ENCODE assay signal across 24 mouse cellular contexts in genomic region chr8:128223092-128223491, GRCm38 (mm10).
DNase-seq lines count a peak whose midpoint lies in the region; ATAC-seq lines count a peak whose summit lies in the region.
"Had no signal": no experiment of that assay in that cellular context is flagged by ENCODE, and none has a peak within 500 bp of the region (broad histone marks: within the 10 kb centered on the region; RNA-seq: fewer than 3 reads in every experiment).

No protein-coding gene starts in this region.

- intact Hi-C loops in left cerebral cortex, postnatal 14 days (cut with DNase I) = no loop called here

- no peak overlapping the region for H3K4me3 ChIP-seq in heart, embryonic 16.5 days (ENCODE audit: low read length)
- H3K4me3 ChIP-seq in heart, embryonic 12.5 days = no peak overlapping the region
- H3K4me3 ChIP-seq: embryonic facial prominence, embryonic 13.5 days; heart, adult 2 months; limb, embryonic 15.5 days; megakaryocyte, embryonic 14.5 days had no signal

- H3K9ac ChIP-seq in heart, embryonic 16.5 days (ENCODE audit: low read length) = no peak overlapping the region
- no peak overlapping the region for H3K9ac ChIP-seq in heart, embryonic 12.5 days
- H3K9ac ChIP-seq: embryonic facial prominence, embryonic 13.5 days; forebrain, postnatal 0 days; hindbrain, embryonic 14.5 days; limb, embryonic 15.5 days had no signal

- peak overlapping the region; percentile 75 for H3K27ac ChIP-seq in heart, embryonic 16.5 days (ENCODE audit: low read length)
- H3K27ac ChIP-seq in heart, embryonic 12.5 days (ENCODE audit: poor library complexity, severe bottlenecking) = no peak overlapping the region
- H3K27ac ChIP-seq: heart, adult 2 months; hindbrain, embryonic 14.5 days; limb, embryonic 15.5 days; stomach, postnatal 0 days had no signal

- no peak for ATAC-seq in heart, embryonic 16.5 days (replicated peaks; ENCODE audit: extremely low read depth, insufficient read depth, low FRiP score)
- ATAC-seq in heart, embryonic 12.5 days (ENCODE audit: insufficient number of reproducible peaks, low FRiP score) = no peak
- ATAC-seq: forebrain, postnatal 0 days; intestine, embryonic 16.5 days; midbrain, embryonic 16.5 days had no signal

- H3K9me3 ChIP-seq in heart, embryonic 16.5 days (replicated peaks; ENCODE audit: control insufficient read depth, low read length) = no peaks in the 10 kb centered on the region
- no peaks in the 10 kb centered on the region for H3K9me3 ChIP-seq in heart, embryonic 12.5 days (replicated peaks)
- H3K9me3 ChIP-seq: embryonic facial prominence, embryonic 13.5 days; limb, embryonic 15.5 days; megakaryocyte, embryonic 14.5 days had no signal

- H3K36me3 ChIP-seq in heart, embryonic 16.5 days (ENCODE audit: control insufficient read depth, insufficient read depth) = no peaks in the 10 kb centered on the region
- H3K36me3 ChIP-seq in heart, embryonic 12.5 days = no peaks in the 10 kb centered on the region
- H3K36me3 ChIP-seq: embryonic facial prominence, embryonic 13.5 days; limb, embryonic 15.5 days had no signal

- H3K4me2 ChIP-seq in heart, embryonic 16.5 days (ENCODE audit: low read depth, low read length) = no peak overlapping the region
- H3K4me2 ChIP-seq in heart, embryonic 12.5 days = no peak overlapping the region
- H3K4me2 ChIP-seq: embryonic facial prominence, embryonic 13.5 days; hindbrain, embryonic 14.5 days; limb, embryonic 15.5 days had no signal

- H3K27me3 ChIP-seq in heart, embryonic 16.5 days (ENCODE audit: control insufficient read depth, insufficient read depth, low read length) = no peaks in the 10 kb centered on the region
- no peaks in the 10 kb centered on the region for H3K27me3 ChIP-seq in heart, embryonic 12.5 days (replicated peaks)
- H3K27me3 ChIP-seq: CH12.LX; embryonic facial prominence, embryonic 13.5 days; limb, embryonic 15.5 days; megakaryocyte, embryonic 14.5 days had no signal

- WGBS in heart, embryonic 16.5 days = 65% methylated on average over 1 of the region's 1 CpGs
- WGBS in heart, embryonic 12.5 days = 70% methylated on average over 1 of the region's 1 CpGs

- peak; percentile 90 for DNase-seq in 416B (ENCODE audit: low read depth)
- peak; percentile 55 for DNase-seq in NIH3T3 (ENCODE audit: low read depth)
- DNase-seq in induced T-regulatory cell, adult 2 months (ENCODE audit: low read depth) = peak; percentile 42
- DNase-seq in urinary bladder, adult 2 months (ENCODE audit: low spot score) = no peak
- no peak for DNase-seq in left cerebral cortex, postnatal 14 days (ENCODE audit: low spot score in 2 of 2)
- DNase-seq in layer of hippocampus, adult 8-10 months (ENCODE audit: low spot score in 2 of 2) = no peak
- DNase-seq: adrenal gland, postnatal 10 days; cerebellum, adult 8-10 months; forebrain, postnatal 0 days; gastrocnemius, postnatal 10 days; heart, adult 2 months; kidney, postnatal 25 days; right cerebral cortex, postnatal 25 days; thymus, postnatal 25 days had no signal

- H3K4me1 ChIP-seq in heart, embryonic 16.5 days (ENCODE audit: control insufficient read depth, insufficient read depth, low read length) = peaks cover 29% of the 10 kb centered on the region
- H3K4me1 ChIP-seq in heart, embryonic 12.5 days (replicated peaks) = peaks cover 26% of the 10 kb centered on the region
- H3K4me1 ChIP-seq: limb, embryonic 15.5 days had no signal

Comparison
In these comparisons a context has a peak if more than half of its experiments do, and no peak if none do; other contexts are left out.
1. DNase-seq: peak in 416B (single experiment), NIH3T3 (single experiment) and induced T-regulatory cell, adult 2 months (single experiment); none in urinary bladder, adult 2 months (single experiment), left cerebral cortex, postnatal 14 days (0 of 2) and layer of hippocampus, adult 8-10 months (0 of 2).